In genomic region chr1:18979141-18979540, GRCm38 (mm10) we compare ENCODE assay signal across 22 mouse cellular contexts.
"Had no signal": no experiment of that assay in that cellular context is flagged by ENCODE, and none has a peak within 500 bp of the region (broad histone marks: within the 10 kb centered on the region; RNA-seq: fewer than 3 reads in every experiment).

No protein-coding gene starts in this region.

- H3K9ac ChIP-seq: liver, embryonic 13.5 days; liver, embryonic 15.5 days; liver, postnatal 0 days; lung, embryonic 15.5 days; neural tube, embryonic 13.5 days had no signal

- H3K4me1 ChIP-seq: liver, embryonic 13.5 days; liver, embryonic 15.5 days; lung, embryonic 15.5 days; megakaryocyte, embryonic 14.5 days had no signal

- H3K4me3 ChIP-seq: liver, embryonic 13.5 days; liver, embryonic 15.5 days; lung, embryonic 15.5 days; megakaryocyte, embryonic 14.5 days; neural tube, embryonic 13.5 days had no signal

- H3K27me3 ChIP-seq: liver, embryonic 13.5 days; liver, embryonic 15.5 days; lung, embryonic 15.5 days; megakaryocyte, embryonic 14.5 days; neural tube, embryonic 13.5 days had no signal

- H3K9me3 ChIP-seq: liver, embryonic 13.5 days; liver, embryonic 15.5 days; lung, embryonic 15.5 days; megakaryocyte, embryonic 14.5 days; neural tube, embryonic 13.5 days had no signal

- H3K4me2 ChIP-seq: liver, embryonic 11.5 days; liver, embryonic 13.5 days; liver, embryonic 15.5 days; lung, embryonic 15.5 days; neural tube, embryonic 13.5 days had no signal

- ATAC-seq: liver, postnatal 0 days; lung, postnatal 0 days; midbrain, embryonic 16.5 days had no signal

- DNase-seq: liver; liver, embryonic 13.5 days; liver, postnatal 0 days; lung, adult 2 months; lung, postnatal 14 days; lung, postnatal 36 days; retina, postnatal 1 day; right cerebral cortex, adult 18-20 months; right cerebral cortex, postnatal 25 days; right cerebral cortex, postnatal 4 days; spleen, adult 18-20 months; thymus, adult 18-20 months; thymus, postnatal 14 days; thymus, postnatal 36 days had no signal

- H3K36me3 ChIP-seq: liver, embryonic 13.5 days; liver, embryonic 15.5 days; lung, embryonic 15.5 days; neural tube, embryonic 13.5 days had no signal

- H3K27ac ChIP-seq: liver, embryonic 13.5 days; liver, embryonic 15.5 days; lung, embryonic 15.5 days; macrophage; neural tube, embryonic 13.5 days had no signal
